Mouse (Mus musculus): Measurements from ENCODE around the gene Rprd1b.

DNA sequence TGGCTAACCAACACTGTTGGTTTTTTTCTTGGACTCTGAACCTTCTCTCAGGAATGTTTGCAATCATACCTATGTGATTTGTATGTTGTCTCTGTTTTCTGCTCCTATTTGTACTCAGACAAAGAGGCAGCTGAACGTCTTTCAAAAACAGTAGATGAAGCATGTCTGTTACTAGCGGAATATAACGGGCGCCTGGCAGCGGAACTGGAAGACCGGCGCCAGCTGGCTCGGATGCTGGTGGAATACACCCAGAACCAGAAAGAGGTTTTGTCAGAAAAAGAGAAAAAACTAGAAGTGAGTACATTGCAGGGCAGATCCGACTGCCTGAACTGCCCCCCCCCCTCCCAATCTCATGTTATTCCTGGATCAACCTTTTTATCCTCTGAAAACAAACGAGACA, 30.2 kb downstream of the Rprd1b start:
- TF ChIP-seq POLR2A (IDR thresholded peaks at IDR 0.05; ENCODE audit: low read depth, low read length), result no peak
- TF ChIP-seq CTCF (IDR thresholded peaks at IDR 0.05; ENCODE audit: extremely low read depth, insufficient read length, insufficient replicate concordance, low read depth, low read length), result no peak

Measured in small intestine, adult 2 months (tissue).